Mouse (Mus musculus) neutrophil, adult 65 days (primary cell): Measurements from ENCODE around the gene Hmx3. TPM values are rescaled to one million over a fixed set of nuclear protein-coding genes. Genes with fewer than 3 reads are reported as not detected.

Source experiments
- total RNA-seq: library from RNA; stranded (reverse); gene quantifications from 2 replicates; pipeline ENCODE4 v1.2.4, GENCODE M21; 2023

Hmx3 gene
- not detected in 2 replicates for total RNA-seq

DNA sequence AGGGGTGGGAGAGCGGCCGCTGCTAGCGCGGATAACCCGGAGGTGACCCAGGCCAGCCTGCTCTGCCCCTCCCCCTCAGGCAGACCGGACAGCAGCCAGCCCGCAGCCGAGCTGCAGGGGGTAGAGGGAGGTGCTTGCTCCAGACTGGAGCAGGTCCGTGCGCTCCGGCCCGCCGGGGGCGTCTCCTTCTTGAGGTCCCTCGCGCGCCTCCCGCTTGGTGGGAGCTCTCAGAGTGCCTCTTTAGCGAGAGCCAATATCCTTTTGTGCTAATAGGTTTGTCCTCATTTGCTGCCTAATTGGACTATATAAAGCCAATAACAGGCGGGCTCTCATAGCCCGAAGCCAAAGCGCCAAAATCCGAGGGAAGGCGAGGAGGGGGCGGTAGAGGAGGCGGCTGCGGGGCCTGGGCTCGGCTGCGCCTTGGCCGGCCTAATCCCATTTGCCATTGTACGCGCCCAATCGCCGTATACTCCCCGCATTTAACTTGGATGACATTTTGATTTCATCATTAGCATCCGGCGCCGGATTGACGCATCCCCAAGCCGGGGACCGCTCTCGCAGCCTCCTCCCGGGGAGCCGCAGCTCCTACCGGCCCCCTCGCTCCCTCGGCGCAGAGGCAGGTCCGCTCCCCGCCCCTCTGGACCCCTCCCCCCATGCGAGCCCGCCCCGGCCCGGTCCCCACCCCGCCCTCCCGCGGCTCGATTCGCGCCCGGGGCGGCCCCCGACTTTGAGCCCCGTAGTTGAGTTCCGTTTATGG is at the start of gene Hmx3:
TSS of gene Hmx3 (plus strand) at position 753 of the 757 bp plus-strand sequence.

DNA sequence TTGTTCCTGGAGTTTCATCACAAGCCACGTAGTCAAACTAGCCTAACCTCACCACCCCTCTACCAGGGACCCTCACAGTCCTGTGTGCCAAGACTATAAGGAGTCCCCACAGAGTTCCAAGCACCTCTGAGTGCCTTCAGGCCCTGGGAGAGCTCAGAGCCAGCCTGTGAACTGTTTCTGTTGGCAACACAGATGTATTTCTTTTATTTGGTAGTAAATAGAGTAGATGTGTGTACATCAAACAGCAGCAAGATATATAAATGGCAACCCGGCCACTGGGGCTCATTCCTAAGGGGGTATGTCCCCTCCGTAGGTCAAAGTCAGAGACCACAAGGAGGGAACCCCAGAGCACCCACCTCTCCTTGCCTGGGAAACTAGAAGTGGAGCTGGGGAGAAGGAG is 5.8 kb downstream of the Hmx3 start, which contains the start of gene Hmx2:
TSS of gene Hmx2 (plus strand) at position 301 of the 400 bp plus-strand sequence.

DNA sequence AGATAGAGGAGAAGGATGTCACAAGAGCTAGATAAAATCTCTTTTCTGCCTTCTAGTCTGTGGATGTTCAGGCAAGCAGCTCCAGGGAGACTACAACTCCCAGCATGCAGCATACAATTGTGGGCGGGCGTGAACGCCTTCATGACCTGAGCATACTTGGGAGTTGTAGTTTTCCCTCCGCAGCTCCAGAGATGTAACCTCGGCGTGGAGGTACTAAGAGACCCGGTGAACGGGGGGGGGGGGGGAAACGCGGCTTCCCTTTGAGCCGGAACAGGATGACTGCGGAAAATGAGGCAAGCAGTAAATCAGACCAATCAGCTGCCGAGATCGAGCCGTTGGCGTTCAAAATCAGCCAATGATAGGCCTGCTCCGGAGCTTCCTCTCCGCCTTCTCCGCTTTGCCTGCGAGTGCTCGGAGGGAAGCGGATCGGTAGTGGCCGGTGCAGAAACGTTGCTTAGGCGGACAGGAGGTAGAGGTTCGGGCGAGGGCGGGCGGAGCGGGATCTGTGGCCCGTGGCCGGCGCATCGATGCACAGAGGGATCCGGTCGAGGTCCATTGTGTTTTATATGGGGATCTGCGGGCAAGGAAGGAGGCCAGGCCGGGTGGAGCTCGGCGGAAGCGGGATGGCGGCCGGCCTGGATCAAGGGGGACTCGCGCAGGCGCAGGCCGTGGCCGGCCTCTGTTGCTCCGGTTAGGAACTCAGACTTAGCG is 17.5 kb downstream of the Hmx3 start, which contains the start of gene Bub3:
TSS of gene Bub3 (plus strand) at position 237 of the 711 bp plus-strand sequence.

Other genes with a start within 250 kb of the Hmx3 start
- gene Cuzd1, start 220.6 kb upstream of the Hmx3 start, total RNA-seq: not detected in 2 replicates
- not detected in 2 replicates for gene Fam24b, start 213.4 kb upstream of the Hmx3 start, total RNA-seq
- not detected in 2 replicates for gene Fam24a, start 209.0 kb upstream of the Hmx3 start, total RNA-seq
- 8.1 and 10.0 TPM in 2 replicates for gene 2310057M21Rik, start 180.1 kb upstream of the Hmx3 start, total RNA-seq
- gene Pstk, start 171.7 kb upstream of the Hmx3 start, total RNA-seq: 1.7 and 4.5 TPM in 2 replicates
- gene Ikzf5, start 132.3 kb upstream of the Hmx3 start, total RNA-seq: 51.9 and 62.8 TPM in 2 replicates
- gene Acadsb, start 132.3 kb upstream of the Hmx3 start, total RNA-seq: 26.5 and 28.9 TPM in 2 replicates
- gene Hmx2, start 5.9 kb downstream of the Hmx3 start, total RNA-seq: 0.23 TPM in 1 of 2 replicates, not detected in the other
- gene Bub3, start 17.4 kb downstream of the Hmx3 start, total RNA-seq: 65.5 and 74.3 TPM in 2 replicates